18 mouse cellular contexts compared by ENCODE assay signal in genomic region chr1:64878795-64879240, GRCm38 (mm10).
DNase-seq lines count a peak whose midpoint lies in the region; ATAC-seq and TF ChIP-seq lines count a peak whose summit lies in the region.
"Had no signal": no experiment of that assay in that cellular context is flagged by ENCODE, and none has a peak within 500 bp of the region (broad histone marks: within the 10 kb centered on the region; RNA-seq: fewer than 3 reads in every experiment).

No protein-coding gene starts in this region.

- TF ChIP-seq CTCF in lung, adult 2 months (IDR thresholded peaks at IDR 0.05; ENCODE audit: insufficient read depth, low read length), result no peak

- TF ChIP-seq POLR2A in lung, adult 2 months (IDR thresholded peaks at IDR 0.05; ENCODE audit: borderline replicate concordance, extremely low read depth, low read depth, low read length), result no peak

- H3K4me2 ChIP-seq in lung, embryonic 15.5 days, result no peak overlapping the region
- no peak overlapping the region for H3K4me2 ChIP-seq in intestine, embryonic 16.5 days (ENCODE audit: low read depth, low read length)
- no peak overlapping the region for H3K4me2 ChIP-seq in stomach, embryonic 15.5 days
- H3K4me2 ChIP-seq: embryonic facial prominence, embryonic 13.5 days; forebrain, embryonic 12.5 days; hindbrain, embryonic 15.5 days; midbrain, embryonic 12.5 days had no signal

- H3K27ac ChIP-seq in lung, embryonic 15.5 days, result no peak overlapping the region
- H3K27ac ChIP-seq in intestine, embryonic 16.5 days (ENCODE audit: low read length), result peak overlapping the region; percentile 22; the same call in 1 of the 2 replicates
- 0 out of 2 replicates have a peak overlapping the region, but pooled peaks have one; percentile 37 for H3K27ac ChIP-seq in stomach, embryonic 15.5 days
- H3K27ac ChIP-seq: embryonic facial prominence, embryonic 13.5 days; forebrain, embryonic 12.5 days; gastrocnemius, adult 2 months; hindbrain, embryonic 15.5 days; liver, embryonic 14.5 days; midbrain, embryonic 12.5 days had no signal

- WGBS in lung, embryonic 15.5 days, result 20% methylated on average over 12 of the region's 12 CpGs
- whole genome bisulfite sequencing in lung, adult 2 months, result 33% methylated on average over 12 of the region's 12 CpGs
- 40% methylated on average over 12 of the region's 12 CpGs for WGBS in intestine, embryonic 16.5 days
- WGBS in stomach, embryonic 15.5 days, result 24% methylated on average over 12 of the region's 12 CpGs

- no peaks in the 10 kb centered on the region for H3K27me3 ChIP-seq in lung, embryonic 15.5 days
- no peaks in the 10 kb centered on the region for H3K27me3 ChIP-seq in intestine, embryonic 16.5 days (replicated peaks; ENCODE audit: control insufficient read depth, insufficient read depth, low read length)
- no peaks in the 10 kb centered on the region for H3K27me3 ChIP-seq in stomach, embryonic 15.5 days (replicated peaks)
- H3K27me3 ChIP-seq: embryonic facial prominence, embryonic 13.5 days; forebrain, embryonic 12.5 days; hindbrain, embryonic 15.5 days; midbrain, embryonic 12.5 days had no signal

- ATAC-seq in lung, embryonic 15.5 days (ENCODE audit: borderline replicate concordance, extremely low read depth, low FRiP score, low TSS enrichment), result peak; percentile 79; the same call in 1 of the 2 replicates
- ATAC-seq in intestine, embryonic 16.5 days, result peak; percentile 35; the same call in 1 of the 2 replicates
- ATAC-seq in stomach, embryonic 15.5 days (ENCODE audit: insufficient read depth, low FRiP score, low read depth), result peak; percentile 47; the same call in 1 of the 2 replicates
- ATAC-seq in CD4-positive, CD25-positive, alpha-beta regulatory T cell, adult 4 months, result no peak

- no peak overlapping the region for H3K9ac ChIP-seq in lung, embryonic 15.5 days
- H3K9ac ChIP-seq in intestine, embryonic 16.5 days (ENCODE audit: low read depth, low read length), result no peak overlapping the region
- H3K9ac ChIP-seq in stomach, embryonic 15.5 days, result no peak overlapping the region
- H3K9ac ChIP-seq: embryonic facial prominence, embryonic 13.5 days; forebrain, embryonic 12.5 days; hindbrain, embryonic 15.5 days; liver, embryonic 14.5 days; midbrain, embryonic 12.5 days had no signal

- no peaks in the 10 kb centered on the region for H3K9me3 ChIP-seq in lung, embryonic 15.5 days
- no peaks in the 10 kb centered on the region for H3K9me3 ChIP-seq in intestine, embryonic 16.5 days (ENCODE audit: control insufficient read depth, low read length)
- H3K9me3 ChIP-seq in stomach, embryonic 15.5 days, result no peaks in the 10 kb centered on the region
- H3K9me3 ChIP-seq: embryonic facial prominence, embryonic 13.5 days; forebrain, embryonic 12.5 days; hindbrain, embryonic 15.5 days; midbrain, embryonic 12.5 days had no signal

- H3K36me3 ChIP-seq in lung, embryonic 15.5 days, result no peaks in the 10 kb centered on the region
- no peaks in the 10 kb centered on the region for H3K36me3 ChIP-seq in intestine, embryonic 16.5 days (ENCODE audit: control insufficient read depth, insufficient read depth, low read length)
- no peaks in the 10 kb centered on the region for H3K36me3 ChIP-seq in stomach, embryonic 15.5 days
- H3K36me3 ChIP-seq: forebrain, embryonic 12.5 days; hindbrain, embryonic 15.5 days; midbrain, embryonic 12.5 days had no signal

- H3K4me3 ChIP-seq in lung, embryonic 15.5 days, result no peak overlapping the region
- H3K4me3 ChIP-seq in lung, adult 2 months (replicated peaks; ENCODE audit: extremely low read depth, low read depth, low read length), result no peak overlapping the region
- no peak overlapping the region for H3K4me3 ChIP-seq in intestine, embryonic 16.5 days (ENCODE audit: low read length)
- no peak overlapping the region for H3K4me3 ChIP-seq in stomach, embryonic 15.5 days (replicated peaks)
- H3K4me3 ChIP-seq: embryonic facial prominence, embryonic 13.5 days; forebrain, embryonic 12.5 days; gastrocnemius, adult 2 months; hindbrain, embryonic 15.5 days; midbrain, embryonic 12.5 days; myocyte had no signal

- H3K4me1 ChIP-seq in lung, embryonic 15.5 days, result 0 out of 2 replicates have a peak, but pooled peaks cover 13% of the 10 kb centered on the region
- H3K4me1 ChIP-seq in lung, adult 2 months (ENCODE audit: control insufficient read depth, insufficient read depth, low read length), result peaks cover 8% of the 10 kb centered on the region
- H3K4me1 ChIP-seq in intestine, embryonic 16.5 days (ENCODE audit: control insufficient read depth, insufficient read depth, low read length), result peaks cover 10% of the 10 kb centered on the region
- 0 out of 2 replicates have a peak, but pooled peaks cover 6% of the 10 kb centered on the region for H3K4me1 ChIP-seq in stomach, embryonic 15.5 days
- H3K4me1 ChIP-seq: forebrain, embryonic 12.5 days; hindbrain, embryonic 15.5 days; midbrain, embryonic 12.5 days had no signal

- peak; percentile 45 for DNase-seq in heart, adult 11 months
- DNase-seq in heart, postnatal 4 days, result no peak
- no peak for DNase-seq in lung, adult 2 months
- DNase-seq in urinary bladder, postnatal 14 days (ENCODE audit: low spot score), result no peak
- DNase-seq: cerebellum, adult 9-11 months; gastrocnemius, adult 2 months; left cerebral cortex, postnatal 4 days; thymus, postnatal 36 days had no signal
